Mouse (Mus musculus): ENCODE measurements around the gene Snx32.

- TF ChIP-seq CTCF (IDR thresholded peaks at IDR 0.05; ENCODE audit: borderline replicate concordance, insufficient read depth, low read length) (no peak), POLR2A (IDR thresholded peaks at IDR 0.05; ENCODE audit: low read depth, low read length) (no peak)
Measured at GRCm38 (mm10) chr19:5547471-5548056, 37.2 kb upstream of the Snx32 start.
